Mouse (Mus musculus): Measurements from ENCODE around the gene Qrsl1. TPM values are rescaled to one million over a fixed set of nuclear protein-coding genes. Genes with fewer than 3 reads are reported as not detected.
"Not testable (repeated sequence)": the region's sequence is repeated elsewhere in the genome, so short reads cannot be mapped to it uniquely, and the experiment has no call there.

Gene Qrsl1
- polyA plus RNA-seq (2015; fragmentation: Nextera tagmentation; extraction: Ambion mirVana), result 20.4 and 24.4 TPM in 2 replicates

DNA sequence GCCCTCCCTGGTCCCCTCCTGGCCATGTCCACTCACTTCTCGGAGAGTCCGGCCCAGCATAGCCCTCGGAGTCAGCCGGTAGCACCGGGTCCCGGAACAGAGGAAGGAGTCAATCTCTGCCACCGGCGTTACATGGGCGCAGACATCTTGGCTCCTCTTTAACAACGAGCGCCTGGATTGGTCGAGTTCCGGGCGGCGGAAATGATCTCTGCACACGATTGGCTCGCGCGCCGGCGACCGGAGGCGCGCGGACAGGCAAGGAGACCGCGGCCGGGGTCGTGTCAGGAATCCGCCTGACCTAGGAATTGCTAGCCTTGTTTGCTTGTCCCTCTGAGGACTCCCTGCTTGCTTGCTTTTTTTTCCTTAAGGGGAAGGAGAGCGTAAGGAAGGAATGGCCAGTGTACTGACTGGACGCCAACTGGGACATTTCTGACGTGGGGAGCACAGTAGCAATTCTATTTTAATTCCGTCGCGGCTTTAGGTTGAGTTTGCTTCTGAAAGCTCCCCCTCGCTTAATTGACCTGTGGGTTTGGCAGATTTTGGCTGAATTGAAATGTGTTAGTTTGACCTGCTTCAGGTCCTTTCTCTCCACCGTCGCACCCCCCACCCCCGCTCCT, at the start of gene Qrsl1, which contains the start of gene Rtn4ip1:
TSS of gene Qrsl1 (minus strand) at position 168 of the 617 bp plus-strand sequence.
TSS of gene Rtn4ip1 (plus strand) at position 230 of the 617 bp plus-strand sequence.
- Histone ChIP-seq H3K4me1 (replicated peaks) (peaks cover 18% of the 10 kb centered on the region), H3K9me3 (no peaks in the 10 kb centered on the region), H3K27ac (peak within 1 kb of the TSS; percentile 76; the same call in 1 of the 2 replicates), H3K9ac (peak within 1 kb of the TSS; percentile 73), H3K27me3 (no peaks in the 10 kb centered on the region), H3K4me2 (peak within 1 kb of the TSS; percentile 60), H3K36me3 (0 out of 2 replicates have a peak, but pooled peaks cover 4% of the 10 kb centered on the region), H3K4me3 (peak within 1 kb of the TSS; percentile 67)
- ATAC-seq (ENCODE audit: low FRiP score), result peak; percentile 99
- WGBS, result under 1% methylated on average over 40 of the region's 40 CpGs

DNA sequence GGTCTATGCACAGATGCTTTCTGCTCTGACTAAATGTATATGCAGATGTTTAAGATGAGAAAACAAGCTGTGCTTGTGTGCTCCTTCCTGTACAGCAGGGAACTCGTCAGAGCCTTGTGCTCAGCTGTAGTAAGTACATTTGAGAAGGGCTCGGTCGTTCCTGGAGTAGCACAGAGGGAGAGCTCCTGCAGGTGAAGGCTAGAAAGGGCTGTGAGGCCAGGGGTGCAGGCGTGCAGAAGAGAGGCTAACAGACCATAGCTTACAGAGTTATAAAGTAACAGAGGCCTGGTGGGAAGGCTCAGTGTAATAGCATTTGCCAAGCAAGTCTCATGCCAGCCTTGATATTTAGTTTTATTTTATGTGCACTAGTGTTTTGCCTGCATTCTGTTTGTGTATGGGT, 43.9 kb upstream of the Qrsl1 start:
- H3K4me1 ChIP-seq (replicated peaks), result peaks cover 10% of the 10 kb centered on the region
- H3K27me3 ChIP-seq, result no peaks in the 10 kb centered on the region
- H3K36me3 ChIP-seq, result peaks cover 19% of the 10 kb centered on the region
- H3K9me3 ChIP-seq, result no peaks in the 10 kb centered on the region
- H3K4me3 ChIP-seq, result no peak overlapping the region
- no peak overlapping the region for H3K9ac ChIP-seq
- H3K27ac ChIP-seq, result no peak overlapping the region
- ATAC-seq (ENCODE audit: low FRiP score), result no peak
- no peak overlapping the region for H3K4me2 ChIP-seq
- WGBS, result 86% methylated on average over 4 of the region's 4 CpGs

DNA sequence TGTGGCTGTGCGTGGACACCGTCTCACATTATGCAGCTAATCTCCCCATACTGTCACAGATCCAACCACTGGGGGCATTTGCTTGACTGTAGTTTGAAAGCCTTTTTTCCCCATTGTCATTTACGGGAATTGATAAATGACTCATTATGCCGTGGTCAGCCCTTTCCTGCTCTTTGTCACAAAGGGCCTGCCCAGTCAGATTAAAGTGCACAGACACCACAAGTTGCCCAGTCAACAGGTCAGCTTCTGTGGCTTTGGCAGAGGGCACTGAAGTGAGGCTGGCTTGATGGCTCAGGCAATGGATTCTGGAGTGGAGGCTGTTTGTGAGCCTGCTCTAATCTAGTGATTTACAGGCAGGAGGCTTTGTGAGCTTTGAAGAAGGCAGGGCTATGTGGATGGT, 42.2 kb upstream of the Qrsl1 start:
- H3K27me3 ChIP-seq, result no peaks in the 10 kb centered on the region
- 24% methylated on average over 4 of the region's 4 CpGs for WGBS
- no peak overlapping the region for H3K4me2 ChIP-seq
- H3K9me3 ChIP-seq, result no peaks in the 10 kb centered on the region
- H3K27ac ChIP-seq, result no peak overlapping the region
- no peak for ATAC-seq (ENCODE audit: low FRiP score)
- no peak overlapping the region for H3K4me3 ChIP-seq
- H3K4me1 ChIP-seq (replicated peaks), result peaks cover 10% of the 10 kb centered on the region
- peaks cover 19% of the 10 kb centered on the region for H3K36me3 ChIP-seq
- H3K9ac ChIP-seq, result peak overlapping the region; percentile 13; the same call in 1 of the 2 replicates

DNA sequence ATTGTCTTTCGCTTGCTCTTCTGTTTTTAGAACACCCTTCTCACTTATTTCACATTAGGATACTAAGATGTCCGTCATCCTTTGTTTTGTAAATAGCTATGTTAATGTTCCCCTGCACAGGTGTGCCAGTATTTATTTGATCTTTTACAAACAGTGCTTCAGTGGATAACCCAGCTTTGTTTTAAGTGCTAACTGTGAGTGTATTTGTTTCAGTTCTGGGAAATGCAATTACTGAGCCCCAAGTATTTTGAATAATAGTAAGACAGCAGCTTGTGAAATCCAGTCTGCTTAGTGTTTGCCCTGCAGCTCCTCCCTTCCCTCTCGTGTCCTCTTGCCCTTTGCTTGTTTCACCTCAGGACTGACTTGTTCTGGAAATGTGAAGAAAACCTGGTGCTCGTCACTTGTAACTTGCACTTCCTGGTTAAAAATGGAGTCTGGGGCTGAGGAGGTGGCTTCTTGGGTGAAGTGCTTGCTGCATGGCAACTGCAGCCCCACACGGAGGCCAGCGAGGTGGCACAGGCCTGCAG, 37.7 kb upstream of the Qrsl1 start:
- peaks cover 16% of the 10 kb centered on the region for H3K36me3 ChIP-seq
- no peak overlapping the region for H3K9ac ChIP-seq
- 82% methylated on average over 6 of the region's 6 CpGs for WGBS
- no peak overlapping the region for H3K27ac ChIP-seq
- peaks cover 6% of the 10 kb centered on the region for H3K4me1 ChIP-seq (replicated peaks)
- ATAC-seq (ENCODE audit: low FRiP score), result no peak
- H3K4me2 ChIP-seq, result no peak overlapping the region
- H3K9me3 ChIP-seq, result no peaks in the 10 kb centered on the region
- no peaks in the 10 kb centered on the region for H3K27me3 ChIP-seq
- H3K4me3 ChIP-seq, result no peak overlapping the region

DNA sequence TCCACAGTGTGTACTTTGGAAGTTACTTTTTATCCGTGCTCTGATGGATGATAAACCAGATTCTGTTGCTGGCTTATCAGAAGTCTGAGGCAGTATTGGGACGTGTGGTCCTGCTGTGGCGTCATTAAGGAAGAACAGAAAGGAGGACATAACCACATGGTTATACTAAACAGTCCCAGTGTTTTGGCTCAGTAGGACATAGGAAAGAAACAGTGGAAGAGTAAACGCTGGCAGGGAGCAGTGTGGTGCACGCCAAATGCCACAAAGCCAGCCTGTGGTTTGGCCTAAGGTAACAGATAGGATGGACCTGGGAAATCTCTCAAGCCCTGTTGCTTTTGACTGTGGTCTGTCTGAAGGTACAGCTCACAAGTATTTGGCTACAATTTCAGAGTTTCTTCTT, 27.1 kb upstream of the Qrsl1 start:
- no peak overlapping the region for H3K4me3 ChIP-seq
- H3K4me2 ChIP-seq, result no peak overlapping the region
- no peaks in the 10 kb centered on the region for H3K27me3 ChIP-seq
- no peak for ATAC-seq (ENCODE audit: low FRiP score)
- no peaks in the 10 kb centered on the region for H3K9me3 ChIP-seq
- no peak overlapping the region for H3K27ac ChIP-seq
- 69% methylated on average over 5 of the region's 5 CpGs for WGBS
- H3K36me3 ChIP-seq, result peaks cover 45% of the 10 kb centered on the region
- no peak overlapping the region for H3K9ac ChIP-seq
- H3K4me1 ChIP-seq (replicated peaks), result no peaks in the 10 kb centered on the region

DNA sequence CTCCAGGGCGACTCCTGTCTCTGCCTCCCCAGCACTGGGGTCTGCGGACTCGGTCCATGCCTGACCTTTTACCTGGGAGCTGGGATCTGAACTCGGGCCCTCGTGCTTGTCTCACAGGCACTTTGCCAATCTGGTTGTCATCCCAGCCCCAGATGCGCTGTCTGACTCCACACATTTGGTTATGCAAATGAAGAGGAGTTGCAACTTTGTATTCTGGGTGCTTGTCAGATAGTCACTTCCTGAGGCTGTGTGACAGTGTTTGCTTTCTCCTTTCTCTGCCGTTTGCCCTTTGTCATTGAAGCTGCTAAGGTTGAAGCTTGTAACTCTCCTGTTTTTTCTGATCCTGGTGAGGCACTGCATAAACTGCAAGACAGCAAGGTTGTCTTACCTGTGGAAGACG, 26.2 kb upstream of the Qrsl1 start:
- Histone ChIP-seq H3K36me3 (peaks cover 47% of the 10 kb centered on the region), H3K4me3 (no peak overlapping the region), H3K27ac (no peak overlapping the region), H3K4me2 (no peak overlapping the region), H3K9me3 (no peaks in the 10 kb centered on the region), H3K4me1 (replicated peaks) (no peaks in the 10 kb centered on the region), H3K9ac (no peak overlapping the region), H3K27me3 (no peaks in the 10 kb centered on the region)
- no peak for ATAC-seq (ENCODE audit: low FRiP score)
- 81% methylated on average over 8 of the region's 8 CpGs for WGBS

DNA sequence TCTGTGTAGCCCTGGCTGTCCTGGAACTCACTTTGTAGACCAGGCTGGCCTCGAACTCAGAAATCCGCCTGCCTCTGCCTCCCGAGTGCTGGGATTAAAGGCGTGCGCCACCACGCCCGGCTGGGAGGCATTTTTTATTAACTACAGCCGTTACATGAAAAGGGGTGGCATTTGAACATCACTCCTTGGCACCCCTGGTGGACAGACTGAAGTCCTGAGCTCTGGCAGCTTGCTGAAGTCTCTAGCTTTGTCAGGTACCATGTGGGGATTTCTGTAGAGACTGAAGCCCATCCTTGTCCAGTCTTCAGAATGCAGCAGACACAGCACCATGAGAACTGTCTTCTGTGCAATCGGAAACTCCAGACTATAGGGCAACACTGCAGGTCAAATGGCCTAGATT, 24.2 kb upstream of the Qrsl1 start:
- H3K27me3 ChIP-seq; H3K4me3 ChIP-seq; H3K4me1 ChIP-seq (replicated peaks); ATAC-seq (ENCODE audit: low FRiP score); H3K9ac ChIP-seq; H3K4me2 ChIP-seq; H3K9me3 ChIP-seq; H3K27ac ChIP-seq: not testable (repeated sequence)
- peaks cover 39% of the 10 kb centered on the region for H3K36me3 ChIP-seq
- 92% methylated on average over 9 of the region's 9 CpGs for WGBS

DNA sequence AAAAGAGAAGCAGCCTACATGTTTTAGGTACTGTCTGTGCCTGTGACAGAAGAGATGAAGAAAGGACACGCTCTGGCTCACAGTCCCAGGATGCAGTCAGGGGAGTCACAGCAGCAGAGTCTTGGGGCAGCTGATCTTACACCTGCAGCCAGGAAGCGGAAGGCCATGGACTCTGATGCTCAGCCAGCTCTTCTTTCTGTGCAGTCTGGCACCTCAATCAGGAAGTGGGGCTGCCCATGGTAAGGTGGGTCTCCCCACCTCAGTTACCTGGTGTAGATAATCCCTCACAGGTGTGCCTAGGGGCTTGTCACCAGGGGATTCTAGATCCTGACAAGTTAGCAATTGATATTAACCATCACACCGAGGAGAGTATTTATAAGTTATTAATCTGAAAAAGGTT, 21.6 kb upstream of the Qrsl1 start:
- Histone ChIP-seq H3K27ac (no peak overlapping the region), H3K36me3 (peaks cover 15% of the 10 kb centered on the region), H3K27me3 (no peaks in the 10 kb centered on the region), H3K4me2 (no peak overlapping the region), H3K9ac (no peak overlapping the region), H3K9me3 (no peaks in the 10 kb centered on the region), H3K4me1 (replicated peaks) (no peaks in the 10 kb centered on the region), H3K4me3 (no peak overlapping the region)
- ATAC-seq (ENCODE audit: low FRiP score), result no peak
- 98% methylated on average over 3 of the region's 3 CpGs for WGBS

DNA sequence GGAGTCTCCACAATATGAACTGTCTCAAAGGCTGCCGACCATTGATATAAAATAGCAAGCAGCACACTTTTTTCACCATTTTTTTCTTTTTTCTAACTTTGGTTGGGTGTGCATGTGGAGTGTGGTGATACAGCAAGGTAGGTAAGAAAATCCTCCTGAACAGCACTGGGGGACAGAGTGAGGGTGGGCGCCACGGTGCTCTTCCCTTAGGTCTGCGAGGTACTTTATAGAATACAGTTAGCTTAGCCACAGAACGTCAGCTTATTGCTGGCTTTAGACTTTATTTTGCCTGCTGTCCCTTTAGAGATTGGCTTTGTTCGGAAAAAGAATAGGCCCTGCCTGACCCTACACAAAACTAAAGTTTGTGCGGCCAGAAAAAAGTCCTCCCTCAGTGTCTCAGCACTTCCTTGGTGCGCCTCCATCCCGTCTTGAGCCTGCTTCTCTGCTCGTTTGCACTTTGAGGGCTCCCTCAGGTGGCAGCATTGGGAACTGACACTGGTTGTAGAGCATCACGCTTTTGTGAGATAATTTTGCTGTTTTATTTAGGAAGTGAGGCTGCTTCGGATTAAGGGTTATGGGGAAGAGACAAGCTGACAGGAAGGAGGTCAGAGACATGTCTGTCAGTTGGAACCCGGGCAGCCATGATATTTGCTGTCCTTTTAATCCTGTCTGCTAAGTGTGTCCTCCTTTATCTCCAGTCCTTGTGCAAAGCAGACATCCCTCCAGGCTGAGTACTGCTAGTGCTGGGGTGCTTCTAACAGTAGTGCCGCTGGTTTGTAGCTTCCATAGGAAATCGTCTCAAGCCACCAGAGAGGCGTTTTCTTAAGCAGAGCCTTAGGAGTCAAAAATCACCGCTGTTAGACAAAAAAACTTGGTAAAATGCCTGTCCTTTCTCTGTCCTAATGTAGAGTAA, 17.4 kb upstream of the Qrsl1 start:
- peak; percentile 69 for ATAC-seq (ENCODE audit: low FRiP score)
- 43% methylated on average over 17 of the region's 17 CpGs for WGBS

DNA sequence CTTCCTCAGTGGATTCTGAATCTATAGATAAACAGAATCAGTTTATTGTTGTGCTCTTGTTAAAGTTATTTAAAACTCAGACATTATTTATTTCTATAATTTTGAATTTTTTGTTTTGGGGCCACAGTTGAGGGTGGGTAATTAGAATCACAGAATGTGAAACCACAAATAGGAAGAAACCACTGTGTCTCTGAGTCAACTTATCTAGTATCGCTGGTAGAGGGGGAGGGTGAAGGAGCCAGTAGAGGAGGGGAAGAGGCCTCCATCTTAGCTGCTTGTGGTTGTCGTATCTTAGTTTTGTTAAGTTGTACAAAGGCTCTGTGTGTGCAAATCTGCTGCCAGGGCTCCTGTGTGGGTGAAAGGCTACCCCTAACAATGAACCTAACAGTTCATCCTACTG, 15.2 kb upstream of the Qrsl1 start:
- no peak overlapping the region for H3K4me2 ChIP-seq
- no peak overlapping the region for H3K27ac ChIP-seq
- no peak for ATAC-seq (ENCODE audit: low FRiP score)
- H3K9ac ChIP-seq, result no peak overlapping the region
- peaks cover 7% of the 10 kb centered on the region for H3K36me3 ChIP-seq
- H3K4me1 ChIP-seq (replicated peaks), result no peaks in the 10 kb centered on the region
- H3K9me3 ChIP-seq, result no peaks in the 10 kb centered on the region
- no peak overlapping the region for H3K4me3 ChIP-seq
- no peaks in the 10 kb centered on the region for H3K27me3 ChIP-seq
- 69% methylated on average over 2 of the region's 2 CpGs for WGBS

More for the DNA sequence above, 17.4 kb upstream of the Qrsl1 start:
- H3K27me3 ChIP-seq, result no peaks in the 10 kb centered on the region
- H3K4me1 ChIP-seq (replicated peaks), result no peaks in the 10 kb centered on the region
- peaks cover 10% of the 10 kb centered on the region; the same call in 1 of the 2 replicates for H3K36me3 ChIP-seq
- H3K4me2 ChIP-seq, result no peak overlapping the region
- H3K9ac ChIP-seq, result no peak overlapping the region
- no peak overlapping the region for H3K4me3 ChIP-seq
- H3K9me3 ChIP-seq, result no peaks in the 10 kb centered on the region
- no peak overlapping the region for H3K27ac ChIP-seq

DNA sequence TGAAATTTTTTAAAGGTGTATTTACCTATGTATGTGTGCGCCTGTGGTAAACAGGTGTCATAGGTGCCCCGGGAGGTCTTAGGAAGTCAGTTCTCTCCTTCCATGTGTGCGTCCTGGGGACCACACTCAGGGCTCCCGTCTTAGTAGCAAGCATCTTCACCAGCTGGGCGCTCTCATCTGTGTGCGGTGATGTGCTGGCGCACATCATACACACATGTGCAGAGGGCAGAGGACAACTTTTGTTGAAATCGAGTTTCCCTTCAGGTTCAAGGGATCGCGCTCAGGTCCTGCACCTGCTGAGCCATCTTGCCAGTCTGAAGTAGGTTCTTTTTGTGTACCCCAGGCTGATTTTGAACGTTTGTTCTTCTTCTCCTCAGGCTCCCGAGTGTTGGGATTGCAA, 14.6 kb upstream of the Qrsl1 start:
- Histone ChIP-seq H3K27me3 (no peaks in the 10 kb centered on the region), H3K4me1 (replicated peaks) (no peaks in the 10 kb centered on the region), H3K27ac (no peak overlapping the region), H3K36me3 (peaks cover 6% of the 10 kb centered on the region), H3K9ac (no peak overlapping the region), H3K9me3 (no peaks in the 10 kb centered on the region), H3K4me2 (no peak overlapping the region), H3K4me3 (no peak overlapping the region)
- ATAC-seq (ENCODE audit: low FRiP score), result no peak
- 86% methylated on average over 12 of the region's 12 CpGs for WGBS

DNA sequence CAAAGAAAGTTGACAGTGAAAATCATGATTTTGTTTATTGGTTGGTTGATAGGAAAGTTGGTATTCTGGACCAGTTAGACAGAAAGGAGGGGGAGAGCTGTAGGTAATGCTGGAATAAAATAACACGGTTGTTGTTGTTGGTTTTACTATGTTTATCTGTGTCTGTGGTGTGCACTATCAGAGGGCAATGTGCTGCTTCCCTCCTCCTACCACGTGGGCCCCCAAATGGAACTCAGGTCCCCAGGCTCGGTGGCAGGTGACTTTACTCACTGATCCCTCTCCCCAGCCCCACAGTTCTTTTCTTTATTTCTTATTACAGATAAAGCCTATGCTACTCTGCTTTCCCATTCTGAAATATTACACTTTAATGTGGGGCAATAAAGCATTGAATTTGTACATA, 10.7 kb upstream of the Qrsl1 start:
- Histone ChIP-seq H3K4me1 (replicated peaks) (no peaks in the 10 kb centered on the region), H3K36me3 (peaks cover 15% of the 10 kb centered on the region), H3K27ac (no peak overlapping the region), H3K4me2 (no peak overlapping the region), H3K9ac (no peak overlapping the region), H3K27me3 (no peaks in the 10 kb centered on the region), H3K4me3 (no peak overlapping the region), H3K9me3 (no peaks in the 10 kb centered on the region)
- no peak for ATAC-seq (ENCODE audit: low FRiP score)
- WGBS, result 97% methylated on average over 3 of the region's 3 CpGs

All from hindbrain, embryonic 13.5 days (tissue).